Mouse (Mus musculus) hindbrain, postnatal 0 days (tissue): ENCODE data around the gene Ctcf. TPM values are rescaled to one million over a fixed set of nuclear protein-coding genes. Genes with fewer than 3 reads are reported as not detected.

Experiments
- ATAC-seq: fragments of 200-750 bp; cut with Nextera tagmentation; 2 replicates; pipeline ENCODE4 v1.8.0; 2017; ENCODE audit warnings: mild to moderate bottlenecking, moderate TSS enrichment, moderate library complexity
- DNase-seq: peaks from one replicate; pipeline ENCODE4 v3.0.0-alpha.2; 2015; ENCODE audit warnings: low spot score
- H3K27ac ChIP-seq: fragments of 300-500 bp; sonication (generic); 2 replicates; pipeline ENCODE4 v1.5.1; 2014; ENCODE audit warnings: mild to moderate bottlenecking
- H3K27me3 ChIP-seq: fragments of 300-500 bp; sonication (generic); 2 replicates; pipeline ENCODE4 v1.6.1; 2014; ENCODE audit warnings: low read length, mixed read lengths; ENCODE audit not compliant: insufficient read depth
- H3K36me3 ChIP-seq: fragments of 300-500 bp; sonication (generic); 2 replicates; pipeline ENCODE4 v1.6.1; 2014; ENCODE audit warnings: low read length, mixed read lengths; ENCODE audit not compliant: insufficient read depth
- H3K4me1 ChIP-seq: fragments of 300-500 bp; sonication (generic); 2 replicates; pipeline ENCODE4 v1.6.1; 2014; ENCODE audit warnings: antibody characterized with exemption, low read length, mixed read lengths; ENCODE audit not compliant: insufficient read depth
- H3K4me2 ChIP-seq: fragments of 300-500 bp; sonication (generic); 2 replicates; pipeline ENCODE4 v1.6.1; 2014; ENCODE audit warnings: low read depth, mild to moderate bottlenecking, low read length, moderate library complexity, mixed read lengths
- H3K4me3 ChIP-seq: fragments of 300-500 bp; sonication (generic); 2 replicates; pipeline ENCODE4 v1.5.1; 2014; ENCODE audit warnings: low read length
- H3K9ac ChIP-seq: fragments of 300-500 bp; sonication (generic); replicated peaks from 2 replicates; pipeline ENCODE4 v1.6.1; 2014; ENCODE audit warnings: mild to moderate bottlenecking, low read length, moderate library complexity, mixed read lengths
- H3K9me3 ChIP-seq: fragments of 300-500 bp; sonication (generic); 2 replicates; pipeline ENCODE4 v1.6.1; 2016; ENCODE audit warnings: low read length, mixed read lengths
- CTCF ChIP-seq: IDR thresholded peaks from 2 replicates; pipeline ENCODE4 v1.5.1; 2016; ENCODE audit warnings: antibody characterized with exemption, control low read depth, low read depth
- WGBS: fragments of 180-500 bp; shearing (Covaris S2); extraction: QIAGEN DNeasy Blood & Tissue Kit; methylation state at CpG from one replicate; pipeline ENCODE4 v1.1.7; 2014; 5-methylcytosine and 5-hydroxymethylcytosine counted together
- polyA plus RNA-seq: library from polyadenylated mRNA; unstranded; fragments of >200 nt; fragmentation: Nextera tagmentation; extraction: Ambion mirVana; gene quantifications from 2 replicates; pipeline ENCODE4 v1.2.1, GENCODE M21; 2015
- total RNA-seq: library from RNA; depleted of rRNA; stranded (reverse); fragments of >200 nt; gene quantifications from 2 replicates; pipeline ENCODE4 v1.2.3, GENCODE M21; 2014

Gene Ctcf
- total and polyA plus RNA-seq, 2 experiments from 2014 or later = 35.9 to 88.1 TPM

GRCm38 (mm10) chr8:105685796-105686308 lies 49.5 kb downstream of the Ctcf start, which contains the start of gene Carmil2:
Gene Carmil2 (plus strand): TSS chr8:105686274.
- no peak within 1 kb of the TSS for H3K27ac ChIP-seq
- no peaks in the 10 kb centered on the region for H3K4me1 ChIP-seq
- peaks cover 30% of the 10 kb centered on the region for H3K36me3 ChIP-seq
- peak; percentile 72 for TF ChIP-seq CTCF
- H3K9ac ChIP-seq = no peak within 1 kb of the TSS
- peak within 1 kb of the TSS; percentile 36 for H3K4me2 ChIP-seq
- no peaks in the 10 kb centered on the region for H3K27me3 ChIP-seq
- WGBS = 16% methylated on average over 26 of the region's 26 CpGs
- DNase-seq (no peak), ATAC-seq (peak; percentile 41; the same call in 1 of the 2 replicates)
- no peak within 1 kb of the TSS for H3K4me3 ChIP-seq
- no peaks in the 10 kb centered on the region for H3K9me3 ChIP-seq

- H3K27ac ChIP-seq = no peak overlapping the region
- H3K4me3 ChIP-seq = no peak overlapping the region
- H3K9me3 ChIP-seq = no peaks in the 10 kb centered on the region
- no peak for TF ChIP-seq CTCF
- no peak overlapping the region for H3K9ac ChIP-seq
- H3K4me2 ChIP-seq = no peak overlapping the region
- ATAC-seq (no peak), DNase-seq (no peak)
- H3K4me1 ChIP-seq = no peaks in the 10 kb centered on the region
- peaks cover 23% of the 10 kb centered on the region for H3K36me3 ChIP-seq
- 58% methylated on average over 6 of the region's 6 CpGs for WGBS
- no peaks in the 10 kb centered on the region for H3K27me3 ChIP-seq
Measured at GRCm38 (mm10) chr8:105686551-105686950, 50.2 kb downstream of the Ctcf start.

GRCm38 (mm10) chr8:105687512-105687911 lies 51.1 kb downstream of the Ctcf start:
- Histone ChIP-seq H3K4me3 (no peak overlapping the region), H3K27me3 (no peaks in the 10 kb centered on the region), H3K4me1 (no peaks in the 10 kb centered on the region), H3K36me3 (peaks cover 20% of the 10 kb centered on the region), H3K4me2 (no peak overlapping the region), H3K9ac (no peak overlapping the region), H3K27ac (no peak overlapping the region), H3K9me3 (no peaks in the 10 kb centered on the region)
- ATAC-seq (no peak), DNase-seq (no peak)
- no peak for TF ChIP-seq CTCF
- WGBS = 63% methylated on average over 8 of the region's 8 CpGs

GRCm38 (mm10) chr8:105688242-105688752 lies 51.9 kb downstream of the Ctcf start:
- 74% methylated on average over 14 of the region's 14 CpGs for WGBS
- no peak overlapping the region for H3K9ac ChIP-seq
- no peak overlapping the region for H3K4me3 ChIP-seq
- ATAC-seq (no peak), DNase-seq (no peak)
- no peak overlapping the region for H3K27ac ChIP-seq
- no peaks in the 10 kb centered on the region for H3K4me1 ChIP-seq
- no peak for TF ChIP-seq CTCF
- H3K4me2 ChIP-seq = no peak overlapping the region
- no peaks in the 10 kb centered on the region for H3K9me3 ChIP-seq
- no peaks in the 10 kb centered on the region for H3K27me3 ChIP-seq
- H3K36me3 ChIP-seq = peaks cover 13% of the 10 kb centered on the region; the same call in 1 of the 2 replicates

GRCm38 (mm10) chr8:105689256-105689982 lies 53.1 kb downstream of the Ctcf start:
- DNase-seq (no peak), ATAC-seq (no peak)
- H3K9me3 ChIP-seq = no peaks in the 10 kb centered on the region
- H3K27ac ChIP-seq = no peak overlapping the region
- no peaks in the 10 kb centered on the region for H3K27me3 ChIP-seq
- H3K4me2 ChIP-seq = no peak overlapping the region
- WGBS = 65% methylated on average over 34 of the region's 35 CpGs
- peaks cover 1% of the 10 kb centered on the region; the same call in 1 of the 2 replicates for H3K36me3 ChIP-seq
- no peak for TF ChIP-seq CTCF
- no peaks in the 10 kb centered on the region for H3K4me1 ChIP-seq
- no peak overlapping the region for H3K4me3 ChIP-seq
- H3K9ac ChIP-seq = no peak overlapping the region

- no peaks in the 10 kb centered on the region for H3K9me3 ChIP-seq
- 94% methylated on average over 9 of the region's 9 CpGs for WGBS
- ATAC-seq (no peak), DNase-seq (no peak)
- no peaks in the 10 kb centered on the region for H3K4me1 ChIP-seq
- TF ChIP-seq CTCF = no peak
- no peak overlapping the region for H3K27ac ChIP-seq
- no peaks in the 10 kb centered on the region for H3K27me3 ChIP-seq
- H3K36me3 ChIP-seq = no peaks in the 10 kb centered on the region
- no peak overlapping the region for H3K4me3 ChIP-seq
- no peak overlapping the region for H3K4me2 ChIP-seq
- no peak overlapping the region for H3K9ac ChIP-seq
Measured at GRCm38 (mm10) chr8:105689983-105690360, 53.6 kb downstream of the Ctcf start.

GRCm38 (mm10) chr8:105690978-105691377 lies 54.6 kb downstream of the Ctcf start:
- Histone ChIP-seq H3K4me1 (no peaks in the 10 kb centered on the region), H3K9ac (no peak overlapping the region), H3K9me3 (no peaks in the 10 kb centered on the region), H3K36me3 (no peaks in the 10 kb centered on the region), H3K4me3 (no peak overlapping the region), H3K4me2 (no peak overlapping the region), H3K27me3 (no peaks in the 10 kb centered on the region), H3K27ac (no peak overlapping the region)
- 89% methylated on average over 14 of the region's 14 CpGs for WGBS
- TF ChIP-seq CTCF = no peak
- no peak for DNase-seq
- no peak for ATAC-seq
